Mouse (Mus musculus): ENCODE data around the gene Col19a1. TPM values are rescaled to one million over a fixed set of nuclear protein-coding genes. Genes with fewer than 3 reads are reported as not detected.

Gene Col19a1
- polyA plus RNA-seq, 1 experiment from 2014 or later, result 0.06 TPM

GRCm38 (mm10) chr1:24230428-24230827 is 356.8 kb downstream of the Col19a1 start:
- Histone ChIP-seq H3K27ac (replicated peaks) (peak overlapping the region; percentile 34; the same call in 1 of the 2 replicates), H3K4me3 (no peak overlapping the region), H3K36me3 (no peaks in the 10 kb centered on the region), H3K27me3 (ENCODE audit: low read depth, poor library complexity, severe bottlenecking) (no peaks in the 10 kb centered on the region), H3K9me3 (replicated peaks) (no peaks in the 10 kb centered on the region), H3K4me1 (peaks cover 19% of the 10 kb centered on the region)
- peak; percentile 21 for DNase-seq (ENCODE audit: low spot score)
- 43% methylated on average over 8 of the region's 8 CpGs for WGBS

DNA sequence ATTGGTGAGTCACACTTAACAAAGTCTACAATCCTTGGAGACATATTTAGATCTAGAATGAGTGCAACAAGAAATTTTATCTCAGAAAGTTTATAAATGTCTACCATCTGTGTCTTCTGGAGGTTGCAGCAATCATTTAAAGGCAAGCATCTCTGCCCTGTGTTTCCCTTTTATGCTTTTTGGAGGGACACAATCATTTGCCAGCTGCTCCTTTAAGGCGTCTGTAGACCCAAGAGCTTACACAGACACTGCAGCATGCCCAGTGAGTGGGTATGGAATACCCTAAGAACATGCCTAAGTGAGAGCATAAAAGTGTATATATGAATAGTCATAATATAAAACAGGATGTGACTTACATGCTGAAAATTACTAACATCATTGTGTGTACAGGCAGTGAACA is 357.7 kb downstream of the Col19a1 start:
- no peak for DNase-seq (ENCODE audit: low spot score)
- 93% methylated on average over 1 of the region's 1 CpGs for WGBS

GRCm38 (mm10) chr1:24226941-24227711 is 360.1 kb downstream of the Col19a1 start:
- WGBS, result 91% methylated on average over 6 of the region's 6 CpGs
- H3K4me1 ChIP-seq, result peaks cover 16% of the 10 kb centered on the region
- H3K36me3 ChIP-seq, result no peaks in the 10 kb centered on the region
- H3K27me3 ChIP-seq (ENCODE audit: low read depth, poor library complexity, severe bottlenecking), result no peaks in the 10 kb centered on the region
- DNase-seq (ENCODE audit: low spot score), result no peak
- no peak overlapping the region for H3K4me3 ChIP-seq
- H3K27ac ChIP-seq (replicated peaks), result no peak overlapping the region
- no peaks in the 10 kb centered on the region for H3K9me3 ChIP-seq (replicated peaks)

More for the DNA sequence above, 357.7 kb downstream of the Col19a1 start:
- no peaks in the 10 kb centered on the region for H3K27me3 ChIP-seq (ENCODE audit: low read depth, poor library complexity, severe bottlenecking)
- H3K4me1 ChIP-seq, result peaks cover 16% of the 10 kb centered on the region
- no peaks in the 10 kb centered on the region for H3K36me3 ChIP-seq
- no peaks in the 10 kb centered on the region for H3K9me3 ChIP-seq (replicated peaks)
- no peak overlapping the region for H3K4me3 ChIP-seq
- no peak overlapping the region for H3K27ac ChIP-seq (replicated peaks)

- Histone ChIP-seq H3K9me3 (replicated peaks) (no peaks in the 10 kb centered on the region), H3K27ac (replicated peaks) (no peak overlapping the region), H3K27me3 (ENCODE audit: low read depth, poor library complexity, severe bottlenecking) (no peaks in the 10 kb centered on the region), H3K36me3 (no peaks in the 10 kb centered on the region), H3K4me1 (peaks cover 7% of the 10 kb centered on the region), H3K4me3 (no peak overlapping the region)
- WGBS, result 86% methylated on average over 4 of the region's 4 CpGs
- DNase-seq (ENCODE audit: low spot score), result no peak
Measured at GRCm38 (mm10) chr1:24225825-24226526, 361.3 kb downstream of the Col19a1 start.

- Histone ChIP-seq H3K4me1 (peaks cover 6% of the 10 kb centered on the region; the same call in 1 of the 2 replicates), H3K36me3 (no peaks in the 10 kb centered on the region), H3K27ac (replicated peaks) (no peak overlapping the region), H3K27me3 (ENCODE audit: low read depth, poor library complexity, severe bottlenecking) (no peaks in the 10 kb centered on the region), H3K9me3 (replicated peaks) (no peaks in the 10 kb centered on the region), H3K4me3 (no peak overlapping the region)
- 79% methylated on average over 8 of the region's 8 CpGs for WGBS
- DNase-seq (ENCODE audit: low spot score), result no peak
Measured at GRCm38 (mm10) chr1:24222981-24223612, 364.2 kb downstream of the Col19a1 start.

- Histone ChIP-seq H3K9me3 (replicated peaks) (no peaks in the 10 kb centered on the region), H3K27me3 (ENCODE audit: low read depth, poor library complexity, severe bottlenecking) (no peaks in the 10 kb centered on the region), H3K36me3 (no peaks in the 10 kb centered on the region), H3K4me3 (no peak overlapping the region), H3K27ac (replicated peaks) (no peak overlapping the region), H3K4me1 (peaks cover 6% of the 10 kb centered on the region; the same call in 1 of the 2 replicates)
- 88% methylated on average over 2 of the region's 2 CpGs for WGBS
- DNase-seq (ENCODE audit: low spot score), result no peak
Measured at GRCm38 (mm10) chr1:24222231-24222630, 365.0 kb downstream of the Col19a1 start.

DNA sequence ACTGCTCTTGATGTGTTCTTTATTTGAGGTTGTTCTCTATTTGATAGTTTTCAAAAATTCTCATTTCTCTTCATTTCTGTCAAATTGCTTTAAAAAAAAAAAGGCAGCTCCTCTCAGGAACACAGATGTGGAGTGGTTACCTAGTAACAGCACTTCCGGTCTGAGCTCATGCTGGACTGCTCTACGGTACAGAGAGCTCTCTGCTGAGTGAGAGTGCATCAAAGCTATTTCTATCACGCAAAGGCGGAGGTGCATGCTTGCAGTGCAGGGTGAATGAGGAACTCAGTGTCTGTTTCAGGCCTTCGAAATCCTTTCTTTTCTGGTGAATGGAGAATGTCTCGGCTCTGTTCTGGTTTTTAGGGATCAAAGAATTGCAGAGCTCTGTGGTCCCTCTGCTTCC is 368.2 kb downstream of the Col19a1 start:
- Histone ChIP-seq H3K36me3 (no peaks in the 10 kb centered on the region), H3K4me3 (no peak overlapping the region), H3K27ac (replicated peaks) (no peak overlapping the region), H3K9me3 (replicated peaks) (no peaks in the 10 kb centered on the region), H3K4me1 (peaks cover 6% of the 10 kb centered on the region; the same call in 1 of the 2 replicates), H3K27me3 (ENCODE audit: low read depth, poor library complexity, severe bottlenecking) (no peaks in the 10 kb centered on the region)
- WGBS, result 59% methylated on average over 6 of the region's 6 CpGs
- DNase-seq (ENCODE audit: low spot score), result no peak

Other genes with a start within 250 kb of the Col19a1 start
- 24.4 and 26.9 TPM in 2 replicates for gene Lmbrd1, start 91.2 kb upstream of the Col19a1 start, polyA plus RNA-seq (2016; fragmentation: Nextera tagmentation; extraction: Ambion mirVana)